Mouse (Mus musculus) limb, embryonic 10.5 days (tissue): Measurements from ENCODE around the gene Enoph1. TPM values are rescaled to one million over a fixed set of nuclear protein-coding genes. Genes with fewer than 3 reads are reported as not detected.

Source experiments
- DNase-seq: peaks from one replicate; pipeline ENCODE4 v3.0.0-alpha.2; 2017; ENCODE audit warnings: low spot score
- H3K27ac ChIP-seq: fragments of 300-500 bp; sonication (generic); 2 replicates; pipeline ENCODE4 v1.5.1; 2016; ENCODE audit warnings: mild to moderate bottlenecking
- H3K27me3 ChIP-seq: fragments of 300-500 bp; sonication (generic); 2 replicates; pipeline ENCODE4 v1.6.1; 2016; ENCODE audit warnings: low read depth, mild to moderate bottlenecking; ENCODE audit not compliant: poor library complexity, severe bottlenecking
- H3K36me3 ChIP-seq: fragments of 300-500 bp; sonication (generic); 2 replicates; pipeline ENCODE4 v1.6.1; 2016; ENCODE audit warnings: mild to moderate bottlenecking, moderate library complexity
- H3K4me1 ChIP-seq: fragments of 300-500 bp; sonication (generic); 2 replicates; pipeline ENCODE4 v1.6.1; 2016
- H3K4me3 ChIP-seq: fragments of 300-500 bp; sonication (generic); 2 replicates; pipeline ENCODE4 v1.5.1; 2016; ENCODE audit warnings: mild to moderate bottlenecking, moderate library complexity
- H3K9me3 ChIP-seq: fragments of 300-500 bp; sonication (generic); replicated peaks from 2 replicates; pipeline ENCODE4 v1.6.1; 2016; ENCODE audit warnings: mild to moderate bottlenecking
- WGBS: fragments of 180-500 bp; shearing (Covaris S2); methylation state at CpG from one replicate; pipeline ENCODE4 v1.1.7; 2016; 5-methylcytosine and 5-hydroxymethylcytosine counted together
- polyA plus RNA-seq: library from polyadenylated mRNA; unstranded; fragments of >200 nt; fragmentation: Nextera tagmentation; extraction: Ambion mirVana; gene quantifications from 2 replicates; pipeline ENCODE4 v1.2.1, GENCODE M21; 2016

Gene Enoph1
- polyA plus RNA-seq, 1 experiment from 2014 or later = 62.9 TPM

DNA sequence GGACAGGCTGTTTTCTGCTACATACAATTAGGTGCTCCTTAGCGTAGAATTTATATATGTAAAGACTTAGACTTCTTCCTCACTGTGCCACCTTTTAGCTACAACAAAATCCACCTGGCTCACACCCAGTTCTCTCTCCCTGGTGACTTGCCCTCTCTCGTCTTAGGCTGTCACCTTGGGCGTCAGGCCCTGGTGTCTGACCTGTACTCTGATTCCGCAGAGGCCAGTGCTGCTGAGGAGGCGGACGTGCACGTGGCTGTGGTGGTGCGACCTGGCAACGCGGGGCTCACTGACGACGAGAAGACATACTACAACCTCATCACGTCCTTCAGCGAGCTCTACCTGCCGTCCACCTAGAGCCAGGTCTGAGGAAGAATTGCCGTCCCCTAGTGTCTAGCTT, 27.8 kb downstream of the Enoph1 start:
- Histone ChIP-seq H3K36me3 (peaks cover 80% of the 10 kb centered on the region), H3K4me3 (no peak overlapping the region)
- 94% methylated on average over 16 of the region's 16 CpGs for WGBS

GRCm38 (mm10) chr5:100069526-100069925, 29.7 kb downstream of the Enoph1 start:
- WGBS = 90% methylated on average over 2 of the region's 2 CpGs
- H3K9me3 ChIP-seq = no peaks in the 10 kb centered on the region
- H3K36me3 ChIP-seq = peaks cover 77% of the 10 kb centered on the region
- DNase-seq = no peak
- H3K4me3 ChIP-seq = no peak overlapping the region
- no peak overlapping the region for H3K27ac ChIP-seq
- H3K4me1 ChIP-seq = no peaks in the 10 kb centered on the region
- H3K27me3 ChIP-seq = no peaks in the 10 kb centered on the region

More for the DNA sequence above, 27.8 kb downstream of the Enoph1 start:
- Histone ChIP-seq H3K9me3 (no peaks in the 10 kb centered on the region), H3K27me3 (no peaks in the 10 kb centered on the region), H3K4me1 (no peaks in the 10 kb centered on the region), H3K27ac (no peak overlapping the region)
- DNase-seq = no peak

GRCm38 (mm10) chr5:100070255-100070654, 30.5 kb downstream of the Enoph1 start:
- peaks cover 72% of the 10 kb centered on the region for H3K36me3 ChIP-seq
- 28% methylated on average over 3 of the region's 3 CpGs for WGBS

DNA sequence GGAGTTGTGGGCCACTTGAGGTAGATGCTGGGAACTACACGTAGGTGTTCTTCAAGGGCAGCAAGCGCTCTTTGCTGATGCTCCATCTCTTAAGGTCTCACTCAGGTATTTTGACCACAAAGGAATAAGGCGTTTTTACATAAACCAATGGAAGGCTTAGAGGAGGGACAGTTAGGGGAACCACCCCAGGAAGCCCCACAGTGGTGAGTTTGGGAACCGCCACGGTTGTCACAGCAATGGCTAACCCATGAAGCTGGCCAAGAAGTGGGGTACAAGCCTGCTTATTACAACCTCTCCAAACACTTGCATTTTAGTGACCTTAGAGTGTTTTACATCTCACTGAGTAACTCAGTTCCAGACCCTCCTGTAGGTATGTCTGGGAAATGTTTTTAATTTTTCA, 31.8 kb downstream of the Enoph1 start:
- Histone ChIP-seq H3K27ac (no peak overlapping the region), H3K36me3 (peaks cover 65% of the 10 kb centered on the region)
- WGBS = 95% methylated on average over 5 of the region's 5 CpGs

More at GRCm38 (mm10) chr5:100070255-100070654, 30.5 kb downstream of the Enoph1 start:
- DNase-seq = peak; percentile 88
- H3K4me3 ChIP-seq = no peak overlapping the region
- H3K27ac ChIP-seq = no peak overlapping the region
- no peaks in the 10 kb centered on the region for H3K27me3 ChIP-seq
- no peaks in the 10 kb centered on the region for H3K4me1 ChIP-seq
- H3K9me3 ChIP-seq = no peaks in the 10 kb centered on the region

DNA sequence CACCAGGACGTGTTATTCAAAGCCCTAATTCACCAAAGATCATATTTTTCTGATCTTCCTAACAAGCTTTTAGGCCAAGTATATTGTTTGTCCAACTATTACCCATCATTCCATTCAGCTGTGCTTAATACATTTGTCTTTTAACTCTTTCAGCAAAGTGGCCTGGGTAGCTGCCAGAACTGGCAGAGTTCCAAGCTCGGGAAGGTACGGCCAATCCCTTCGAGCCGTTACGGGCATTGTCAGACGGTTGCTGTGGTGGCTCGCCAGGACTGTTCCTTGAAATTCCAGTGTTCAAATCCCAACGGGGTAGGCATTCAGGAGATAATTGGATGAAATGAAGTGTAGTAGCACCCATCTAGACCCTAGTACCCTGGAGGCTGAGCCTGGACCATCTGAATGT, 32.8 kb downstream of the Enoph1 start:
- H3K27ac ChIP-seq = no peak overlapping the region
- no peak overlapping the region for H3K4me3 ChIP-seq
- H3K4me1 ChIP-seq = 0 out of 2 replicates have a peak, but pooled peaks cover 2% of the 10 kb centered on the region
- H3K27me3 ChIP-seq = no peaks in the 10 kb centered on the region
- no peak for DNase-seq
- peaks cover 55% of the 10 kb centered on the region for H3K36me3 ChIP-seq
- no peaks in the 10 kb centered on the region for H3K9me3 ChIP-seq
- 96% methylated on average over 9 of the region's 9 CpGs for WGBS

More for the DNA sequence above, 31.8 kb downstream of the Enoph1 start:
- Histone ChIP-seq H3K27me3 (no peaks in the 10 kb centered on the region), H3K4me1 (no peaks in the 10 kb centered on the region), H3K4me3 (no peak overlapping the region), H3K9me3 (no peaks in the 10 kb centered on the region)
- no peak for DNase-seq

- no peaks in the 10 kb centered on the region for H3K9me3 ChIP-seq
- H3K27me3 ChIP-seq = no peaks in the 10 kb centered on the region
- no peak overlapping the region for H3K4me3 ChIP-seq
- no peak overlapping the region for H3K27ac ChIP-seq
- no peak for DNase-seq
- H3K36me3 ChIP-seq = peaks cover 38% of the 10 kb centered on the region
- WGBS = 67% methylated on average over 4 of the region's 4 CpGs
- H3K4me1 ChIP-seq = peaks cover 18% of the 10 kb centered on the region
Measured at GRCm38 (mm10) chr5:100074571-100074970, 34.8 kb downstream of the Enoph1 start.

- Histone ChIP-seq H3K36me3 (peaks cover 8% of the 10 kb centered on the region; the same call in 1 of the 2 replicates), H3K4me1 (peaks cover 19% of the 10 kb centered on the region), H3K9me3 (no peaks in the 10 kb centered on the region), H3K27me3 (no peaks in the 10 kb centered on the region), H3K4me3 (peak overlapping the region; percentile 57), H3K27ac (peak overlapping the region; percentile 72)
- peak; percentile 54 for DNase-seq
- 33% methylated on average over 36 of the region's 36 CpGs for WGBS
Measured at GRCm38 (mm10) chr5:100079040-100079930, 39.5 kb downstream of the Enoph1 start.

GRCm38 (mm10) chr5:100079931-100080275, 40.1 kb downstream of the Enoph1 start:
- DNase-seq = no peak
- peak overlapping the region; percentile 57; the same call in 1 of the 2 replicates for H3K4me3 ChIP-seq
- 82% methylated on average over 8 of the region's 8 CpGs for WGBS

DNA sequence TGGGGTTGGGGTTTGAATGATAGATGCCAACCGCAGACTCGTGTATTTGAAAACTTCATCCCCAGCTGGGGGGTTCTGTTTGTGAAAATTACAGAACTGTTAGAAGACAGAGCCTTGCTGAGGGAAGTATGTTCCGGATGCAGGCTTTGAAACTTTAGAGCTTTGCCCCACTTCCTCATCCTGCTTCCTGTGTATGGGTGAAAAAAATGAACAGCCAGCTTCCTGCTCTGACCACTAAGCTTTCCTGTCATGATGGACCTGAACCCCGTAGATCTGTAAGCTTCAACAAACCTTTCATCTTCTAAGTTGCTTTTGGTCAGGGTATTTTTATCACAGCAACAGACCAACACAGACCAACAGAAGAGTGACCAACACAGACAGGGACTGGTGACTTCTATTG, 42.2 kb downstream of the Enoph1 start:
- WGBS = 91% methylated on average over 4 of the region's 4 CpGs
- no peak for DNase-seq
- Histone ChIP-seq H3K36me3 (no peaks in the 10 kb centered on the region), H3K27me3 (no peaks in the 10 kb centered on the region), H3K4me1 (peaks cover 23% of the 10 kb centered on the region), H3K4me3 (no peak overlapping the region), H3K9me3 (no peaks in the 10 kb centered on the region), H3K27ac (no peak overlapping the region)

More at GRCm38 (mm10) chr5:100079931-100080275, 40.1 kb downstream of the Enoph1 start:
- Histone ChIP-seq H3K27me3 (no peaks in the 10 kb centered on the region), H3K27ac (peak overlapping the region; percentile 72; the same call in 1 of the 2 replicates), H3K4me1 (peaks cover 20% of the 10 kb centered on the region), H3K36me3 (peaks cover 6% of the 10 kb centered on the region; the same call in 1 of the 2 replicates), H3K9me3 (no peaks in the 10 kb centered on the region)

DNA sequence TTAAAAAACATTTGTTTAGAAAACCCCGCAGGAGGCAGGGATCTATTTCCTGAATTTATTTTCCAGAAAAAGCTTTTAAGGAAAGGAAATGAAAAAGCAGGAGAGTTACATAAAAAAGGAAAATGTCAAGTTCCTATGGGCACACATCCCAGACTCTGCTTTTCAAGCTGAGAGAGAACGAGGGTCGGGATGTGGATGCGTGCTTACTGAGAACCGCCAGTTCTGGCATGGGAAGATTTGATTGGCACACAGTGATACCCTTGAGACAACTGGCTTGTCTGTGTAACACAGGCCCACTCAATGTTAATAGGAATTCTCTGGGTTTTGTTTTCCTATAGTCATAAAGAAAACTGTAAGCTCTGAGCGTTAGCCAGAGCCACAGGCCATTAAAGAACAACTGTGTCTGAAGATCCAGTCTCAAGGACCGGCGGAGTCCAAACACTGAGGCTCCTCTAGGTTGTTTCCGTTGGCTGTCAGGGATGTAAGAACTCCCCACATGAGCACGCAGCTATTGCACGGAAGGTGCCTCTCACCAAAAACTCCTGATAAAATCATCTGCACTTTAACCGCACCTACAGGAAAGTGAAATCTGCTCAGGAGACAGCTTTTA, 44.3 kb downstream of the Enoph1 start:
- DNase-seq = no peak
- 88% methylated on average over 12 of the region's 12 CpGs for WGBS
- H3K27ac ChIP-seq = no peak overlapping the region

GRCm38 (mm10) chr5:100085097-100085496, 45.3 kb downstream of the Enoph1 start:
- Histone ChIP-seq H3K9me3 (no peaks in the 10 kb centered on the region), H3K4me1 (peaks cover 4% of the 10 kb centered on the region; the same call in 1 of the 2 replicates), H3K27me3 (no peaks in the 10 kb centered on the region), H3K36me3 (no peaks in the 10 kb centered on the region), H3K4me3 (no peak overlapping the region), H3K27ac (no peak overlapping the region)
- DNase-seq = no peak
- WGBS = 91% methylated on average over 8 of the region's 8 CpGs

More for the DNA sequence above, 44.3 kb downstream of the Enoph1 start:
- Histone ChIP-seq H3K36me3 (no peaks in the 10 kb centered on the region), H3K9me3 (no peaks in the 10 kb centered on the region), H3K27me3 (no peaks in the 10 kb centered on the region), H3K4me3 (no peak overlapping the region), H3K4me1 (peaks cover 10% of the 10 kb centered on the region)

GRCm38 (mm10) chr5:100090515-100091262, 50.9 kb downstream of the Enoph1 start:
- 36% methylated on average over 12 of the region's 12 CpGs for WGBS
- no peak for DNase-seq
- no peak overlapping the region for H3K27ac ChIP-seq
- peak overlapping the region; percentile 25; the same call in 1 of the 2 replicates for H3K4me3 ChIP-seq
- H3K27me3 ChIP-seq = no peaks in the 10 kb centered on the region
- H3K36me3 ChIP-seq = no peaks in the 10 kb centered on the region
- peaks cover 19% of the 10 kb centered on the region for H3K4me1 ChIP-seq
- no peaks in the 10 kb centered on the region for H3K9me3 ChIP-seq
